ENCODE assay signal across 24 mouse cellular contexts in genomic region chr9:64042911-64043310, GRCm38 (mm10). TPM values are rescaled to one million over a fixed set of nuclear protein-coding genes. Genes with fewer than 3 reads are reported as not detected.
DNase-seq lines count a peak whose midpoint lies in the region; ATAC-seq and TF ChIP-seq lines count a peak whose summit lies in the region.
"Had no signal": no experiment of that assay in that cellular context is flagged by ENCODE, and none has a peak within 500 bp of the region (broad histone marks: within the 10 kb centered on the region; RNA-seq: fewer than 3 reads in every experiment).

No protein-coding gene starts in this region.

- no peak overlapping the region for H3K4me2 ChIP-seq in heart, embryonic 12.5 days
- H3K4me2 ChIP-seq in liver, embryonic 13.5 days: no peak overlapping the region
- no peak overlapping the region for H3K4me2 ChIP-seq in midbrain, embryonic 16.5 days (ENCODE audit: low read length)
- H3K4me2 ChIP-seq: embryonic facial prominence, embryonic 15.5 days; forebrain, embryonic 12.5 days; midbrain, embryonic 11.5 days; neural tube, embryonic 12.5 days had no signal

- no peak for DNase-seq in heart, adult 2 months
- DNase-seq in ES-E14 (ENCODE audit: low read depth, low spot score): peak; percentile 84
- no peak for DNase-seq in liver, embryonic 13.5 days
- DNase-seq in cerebellum, postnatal 36 days: no peak
- DNase-seq: adrenal gland, postnatal 14 days; cerebellum, adult 18-20 months; cerebellum, postnatal 10 days; forebrain, postnatal 0 days; kidney, adult 18-20 months; kidney, postnatal 4 days; lung, postnatal 36 days; thymus, postnatal 14 days had no signal

- WGBS in heart, embryonic 12.5 days: 74% methylated on average over 4 of the region's 4 CpGs
- WGBS in heart, adult 2 months: 87% methylated on average over 4 of the region's 4 CpGs
- 78% methylated on average over 4 of the region's 4 CpGs for WGBS in liver, embryonic 13.5 days (ENCODE audit: insufficient replicate concordance)
- 88% methylated on average over 4 of the region's 4 CpGs for WGBS in midbrain, embryonic 16.5 days

- no peaks in the 10 kb centered on the region for H3K36me3 ChIP-seq in heart, embryonic 12.5 days
- H3K36me3 ChIP-seq in heart, adult 2 months (ENCODE audit: control insufficient read depth, insufficient read depth, low read length): no peaks in the 10 kb centered on the region
- H3K36me3 ChIP-seq in E14TG2a.4 (ENCODE audit: insufficient read depth, low read length) (no peaks in the 10 kb centered on the region), ES-E14 (ENCODE audit: control insufficient read depth, insufficient read depth, low read length, poor library complexity, severe bottlenecking) (no peaks in the 10 kb centered on the region)
- no peaks in the 10 kb centered on the region for H3K36me3 ChIP-seq in liver, embryonic 13.5 days
- no peaks in the 10 kb centered on the region for H3K36me3 ChIP-seq in midbrain, embryonic 16.5 days (ENCODE audit: control insufficient read depth, insufficient read depth, low read length)
- H3K36me3 ChIP-seq: embryonic facial prominence, embryonic 15.5 days; forebrain, embryonic 12.5 days; G1E; neural tube, embryonic 12.5 days had no signal

- peaks cover 76% of the 10 kb centered on the region for H3K4me1 ChIP-seq in heart, embryonic 12.5 days (replicated peaks)
- H3K4me1 ChIP-seq in heart, adult 2 months (ENCODE audit: control insufficient read depth, insufficient read depth, low read length): peaks cover 10% of the 10 kb centered on the region
- H3K4me1 ChIP-seq in E14TG2a.4 (replicated peaks; ENCODE audit: low read depth, low read length): peaks cover 74% of the 10 kb centered on the region
- peaks cover 7 to 23% of the 10 kb centered on the region in 2 experiments for H3K4me1 ChIP-seq in ES-E14 (ENCODE audit: control insufficient read depth in 2 of 2, insufficient read depth in 2 of 2, low read length in 2 of 2, poor library complexity in 1 of 2)
- H3K4me1 ChIP-seq in liver, embryonic 13.5 days (replicated peaks): peaks cover 93% of the 10 kb centered on the region
- H3K4me1 ChIP-seq in midbrain, embryonic 16.5 days (ENCODE audit: control insufficient read depth, insufficient read depth, low read length): peaks cover 3% of the 10 kb centered on the region; the same call in 1 of the 2 replicates

- no peak overlapping the region for H3K4me3 ChIP-seq in heart, embryonic 12.5 days
- no peak overlapping the region for H3K4me3 ChIP-seq in heart, adult 2 months
- H3K4me3 ChIP-seq in E14TG2a.4 (replicated peaks; ENCODE audit: low read length) (0 out of 2 replicates have a peak overlapping the region, but pooled peaks have one; percentile 1), ES-E14 (ENCODE audit: insufficient read depth in 1 of 2, low read depth in 1 of 2, low read length in 2 of 2, poor library complexity in 1 of 2, severe bottlenecking in 1 of 2) (no peak overlapping the region)
- H3K4me3 ChIP-seq in liver, embryonic 13.5 days (replicated peaks): no peak overlapping the region
- no peak overlapping the region for H3K4me3 ChIP-seq in midbrain, embryonic 16.5 days (ENCODE audit: low read depth, low read length)
- H3K4me3 ChIP-seq: embryonic facial prominence, embryonic 15.5 days; forebrain, embryonic 12.5 days; myocyte; neural tube, embryonic 12.5 days had no signal

- H3K27me3 ChIP-seq in heart, embryonic 12.5 days (replicated peaks): no peaks in the 10 kb centered on the region
- no peaks in the 10 kb centered on the region for H3K27me3 ChIP-seq in heart, adult 2 months (ENCODE audit: control insufficient read depth, insufficient read depth, low read length)
- H3K27me3 ChIP-seq in E14TG2a.4 (ENCODE audit: insufficient read depth, low read length): no peaks in the 10 kb centered on the region
- H3K27me3 ChIP-seq in liver, embryonic 13.5 days: no peaks in the 10 kb centered on the region
- no peaks in the 10 kb centered on the region for H3K27me3 ChIP-seq in midbrain, embryonic 16.5 days (ENCODE audit: control insufficient read depth, insufficient read depth, low read depth, low read length)
- H3K27me3 ChIP-seq: embryonic facial prominence, embryonic 15.5 days; neural tube, embryonic 12.5 days had no signal

- no peaks in the 10 kb centered on the region for H3K79me2 ChIP-seq in heart, adult 2 months (replicated peaks; ENCODE audit: control insufficient read depth, insufficient read depth, low read length)

- ATAC-seq in heart, embryonic 12.5 days (ENCODE audit: insufficient number of reproducible peaks, low FRiP score): no peak
- no peak for ATAC-seq in liver, embryonic 13.5 days (ENCODE audit: low read depth)
- ATAC-seq in cerebellum, adult (ENCODE audit: insufficient number of reproducible peaks, low FRiP score, low TSS enrichment): no peak
- no peak for ATAC-seq in midbrain, embryonic 16.5 days
- ATAC-seq: forebrain, postnatal 0 days; hindbrain, embryonic 16.5 days had no signal

- no peaks in the 10 kb centered on the region for H3K9me3 ChIP-seq in heart, embryonic 12.5 days (replicated peaks)
- H3K9me3 ChIP-seq in E14TG2a.4 (ENCODE audit: low read length) (no peaks in the 10 kb centered on the region), ES-E14 (ENCODE audit: control insufficient read depth, insufficient read depth, low read depth, low read length) (no peaks in the 10 kb centered on the region)
- H3K9me3 ChIP-seq in liver, embryonic 13.5 days (replicated peaks): no peaks in the 10 kb centered on the region
- H3K9me3 ChIP-seq in midbrain, embryonic 16.5 days (replicated peaks; ENCODE audit: control insufficient read depth, low read length, poor library complexity, severe bottlenecking): no peaks in the 10 kb centered on the region
- H3K9me3 ChIP-seq: embryonic facial prominence, embryonic 15.5 days; forebrain, embryonic 12.5 days; G1E; neural tube, embryonic 12.5 days had no signal

- TF ChIP-seq EP300 in heart, adult 2 months (IDR thresholded peaks at IDR 0.05; ENCODE audit: insufficient read depth, low read depth, low read length): no peak

- in situ Hi-C loops in ES-E14 (cut with MboI; ENCODE audit: low sequenced_read_pairs in 2 of 2, unreplicated experiment in 2 of 2): no loop called here

- no peak for TF ChIP-seq POLR2A in heart, adult 2 months (IDR thresholded peaks at IDR 0.05; ENCODE audit: insufficient read depth, low read depth, low read length)

- H3K9ac ChIP-seq in heart, embryonic 12.5 days: no peak overlapping the region
- no peak overlapping the region for H3K9ac ChIP-seq in heart, adult 2 months (ENCODE audit: low read depth, low read length)
- H3K9ac ChIP-seq in ES-E14 (ENCODE audit: insufficient read depth, low read depth, low read length, poor library complexity, severe bottlenecking): no peak overlapping the region; the same call in 1 of the 2 replicates
- H3K9ac ChIP-seq in liver, embryonic 13.5 days: peak overlapping the region; percentile 78
- H3K9ac ChIP-seq in midbrain, embryonic 16.5 days (ENCODE audit: low read depth, low read length): no peak overlapping the region
- H3K9ac ChIP-seq: embryonic facial prominence, embryonic 15.5 days; forebrain, embryonic 12.5 days; forebrain, postnatal 0 days; neural tube, embryonic 12.5 days had no signal

- intact Hi-C loops in heart, adult 2 months (cut with DNase I): no loop called here

- H3K27ac ChIP-seq in heart, embryonic 12.5 days (ENCODE audit: poor library complexity, severe bottlenecking): peak overlapping the region; percentile 54
- H3K27ac ChIP-seq in heart, adult 2 months: no peak overlapping the region
- peak overlapping the region; percentile 89; the same call in 1 of the 2 replicates for H3K27ac ChIP-seq in ES-E14 (ENCODE audit: insufficient read depth, low read depth, low read length, poor library complexity, severe bottlenecking)
- peak overlapping the region; percentile 99 for H3K27ac ChIP-seq in liver, embryonic 13.5 days
- H3K27ac ChIP-seq in midbrain, embryonic 16.5 days (ENCODE audit: low read length): no peak overlapping the region
- H3K27ac ChIP-seq: embryonic facial prominence, embryonic 15.5 days; forebrain, embryonic 12.5 days; kidney, postnatal 0 days; neural tube, embryonic 12.5 days had no signal

- TF ChIP-seq CTCF in heart, adult 2 months (IDR thresholded peaks at IDR 0.05): no peak
- TF ChIP-seq CTCF in E14TG2a.4 (conservative IDR thresholded peaks at IDR 0.05; ENCODE audit: low read length): no peak

TF ChIP-seq in ES-E14, 5 proteins besides CTCF, POLR2A, EP300 and RAD21:
- no peak for TF ChIP-seq CHD2 (IDR thresholded peaks at IDR 0.05; ENCODE audit: low read depth, low read length)
- no peak for TF ChIP-seq HCFC1 (IDR thresholded peaks at IDR 0.05; ENCODE audit: borderline replicate concordance, insufficient read depth, low read length)
- no peak for TF ChIP-seq ZNF384 (IDR thresholded peaks at IDR 0.05; ENCODE audit: low read depth, low read length)
- TF ChIP-seq MAFK (IDR thresholded peaks at IDR 0.05; ENCODE audit: insufficient read depth, low read depth, low read length): no peak
- no peak for TF ChIP-seq ZC3H11A (IDR thresholded peaks at IDR 0.05; ENCODE audit: borderline replicate concordance, low read depth, low read length)

RNA-seq across cellular contexts. Expression of gene Smad6, which starts 21.1 kb away (rescaled TPM):
- polyA plus RNA-seq in heart, embryonic 12.5 days (2016; fragmentation: Nextera tagmentation; extraction: Ambion mirVana): 56.2 and 62.8 TPM in 2 replicates
- 10 to 100 TPM; 11.0 to 15.1 TPM for total RNA-seq in heart, adult 2 months (2021)
- 9.6 and 14.7 TPM in 2 replicates for polyA plus RNA-seq in heart, adult 2 months (2012; rRNA removed)
- total RNA-seq in ES-E14 (2012; rRNA removed): 6.8 and 8.7 TPM in 2 replicates
- polyA plus RNA-seq in liver, embryonic 13.5 days (2015; fragmentation: Nextera tagmentation; extraction: Ambion mirVana): 2.5 and 2.8 TPM in 2 replicates
- 0.99 and 1.0 TPM in 2 replicates for polyA plus RNA-seq in midbrain, embryonic 16.5 days (2015; fragmentation: Nextera tagmentation; extraction: Ambion mirVana)

Comparison
In these comparisons a context has a peak if more than half of its experiments do, and no peak if none do; other contexts are left out.
1. H3K27ac ChIP-seq: peak in heart, embryonic 12.5 days (single experiment), ES-E14 (single experiment) and liver, embryonic 13.5 days (single experiment); none in heart, adult 2 months (single experiment) and midbrain, embryonic 16.5 days (single experiment).